Mouse (Mus musculus): ENCODE data around the gene Robo2. TPM values are rescaled to one million over a fixed set of nuclear protein-coding genes. Genes with fewer than 3 reads are reported as not detected.

The Robo2 gene
- polyA plus RNA-seq, 1 experiment from 2014 or later, result 17.7 TPM

DNA sequence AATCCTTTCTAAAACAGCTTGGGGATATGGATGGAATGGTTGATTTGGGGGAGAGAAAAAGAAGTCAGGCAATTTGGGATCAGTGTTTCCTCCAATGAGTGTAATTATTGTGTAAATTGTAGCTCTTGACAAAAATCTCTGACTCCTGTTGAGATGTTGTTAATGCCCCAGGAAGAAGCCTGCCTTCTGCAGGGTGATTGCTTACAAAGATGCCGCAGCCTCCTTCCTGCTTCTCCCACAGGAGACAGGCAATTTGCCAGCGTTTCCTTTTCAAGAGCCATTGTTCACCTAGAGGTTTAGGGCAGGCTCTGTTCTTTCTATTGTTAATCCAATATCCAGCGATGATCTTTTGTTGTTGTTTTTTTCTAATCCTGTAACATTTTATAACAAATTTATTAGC lies 547.9 kb downstream of the Robo2 start:
- Histone ChIP-seq H3K4me1 (ENCODE audit: control insufficient read depth, insufficient read depth, low read length) (no peaks in the 10 kb centered on the region), H3K9me3 (ENCODE audit: control insufficient read depth, low read length) (no peaks in the 10 kb centered on the region), H3K36me3 (ENCODE audit: control insufficient read depth, insufficient read depth, low read length) (no peaks in the 10 kb centered on the region), H3K4me2 (ENCODE audit: low read depth, low read length) (no peak overlapping the region), H3K27ac (ENCODE audit: low read length) (no peak overlapping the region), H3K9ac (ENCODE audit: low read depth, low read length) (no peak overlapping the region), H3K27me3 (replicated peaks; ENCODE audit: control insufficient read depth, insufficient read depth, low read length) (no peaks in the 10 kb centered on the region), H3K4me3 (ENCODE audit: low read length) (no peak overlapping the region)
- ATAC-seq, result no peak
- WGBS, result 11% methylated on average over 3 of the region's 3 CpGs

DNA sequence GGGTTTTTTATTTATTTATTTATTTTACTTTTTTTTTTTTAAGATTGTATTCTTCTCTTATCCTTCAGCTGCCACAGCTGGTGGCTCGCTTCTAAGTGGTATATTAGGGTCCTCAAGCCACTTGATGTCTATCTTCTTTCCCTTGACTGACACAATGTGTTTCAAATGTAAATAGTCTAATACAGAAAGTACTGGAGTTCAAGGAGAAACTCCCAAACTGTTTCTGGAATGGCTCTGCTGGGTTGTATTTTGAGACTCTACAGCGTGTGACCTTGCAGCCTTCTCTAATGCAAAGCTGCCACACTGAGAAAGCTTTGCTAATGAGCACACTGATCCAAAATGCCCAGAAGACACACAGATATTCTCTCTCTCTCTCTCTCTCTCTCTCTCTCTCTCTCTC lies 552.9 kb downstream of the Robo2 start:
- Histone ChIP-seq H3K4me3 (ENCODE audit: low read length) (no peak overlapping the region), H3K27ac (ENCODE audit: low read length) (no peak overlapping the region), H3K4me1 (ENCODE audit: control insufficient read depth, insufficient read depth, low read length) (no peaks in the 10 kb centered on the region), H3K36me3 (ENCODE audit: control insufficient read depth, insufficient read depth, low read length) (no peaks in the 10 kb centered on the region), H3K4me2 (ENCODE audit: low read depth, low read length) (no peak overlapping the region), H3K9ac (ENCODE audit: low read depth, low read length) (no peak overlapping the region), H3K27me3 (replicated peaks; ENCODE audit: control insufficient read depth, insufficient read depth, low read length) (no peaks in the 10 kb centered on the region), H3K9me3 (ENCODE audit: control insufficient read depth, low read length) (no peaks in the 10 kb centered on the region)
- no peak for ATAC-seq
- 80% methylated on average over 2 of the region's 2 CpGs for WGBS

DNA sequence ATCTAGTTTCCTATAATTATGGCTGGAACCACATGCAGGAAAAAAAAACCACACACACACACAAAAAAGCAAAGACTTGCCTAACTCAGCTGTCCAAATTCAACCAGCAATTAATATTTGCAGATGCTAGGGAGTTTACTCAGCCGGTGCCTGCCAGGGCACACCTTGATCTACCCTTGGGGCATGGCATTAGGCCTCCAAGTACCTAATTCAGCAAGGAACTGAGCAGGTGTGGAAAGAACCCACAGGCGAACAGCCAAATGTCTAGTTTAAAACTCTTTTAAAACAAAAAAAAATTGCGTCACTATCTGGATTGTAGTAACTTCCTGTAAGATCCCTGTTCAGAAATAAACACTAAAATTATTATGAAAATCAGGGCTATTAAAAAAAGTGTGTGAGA lies 555.8 kb downstream of the Robo2 start:
- Histone ChIP-seq H3K27ac (ENCODE audit: low read length) (no peak overlapping the region), H3K9ac (ENCODE audit: low read depth, low read length) (no peak overlapping the region), H3K36me3 (ENCODE audit: control insufficient read depth, insufficient read depth, low read length) (no peaks in the 10 kb centered on the region), H3K4me3 (ENCODE audit: low read length) (no peak overlapping the region), H3K4me1 (ENCODE audit: control insufficient read depth, insufficient read depth, low read length) (no peaks in the 10 kb centered on the region), H3K27me3 (replicated peaks; ENCODE audit: control insufficient read depth, insufficient read depth, low read length) (no peaks in the 10 kb centered on the region), H3K9me3 (ENCODE audit: control insufficient read depth, low read length) (no peaks in the 10 kb centered on the region), H3K4me2 (ENCODE audit: low read depth, low read length) (no peak overlapping the region)
- ATAC-seq, result no peak
- whole genome bisulfite sequencing, result 89% methylated on average over 3 of the region's 3 CpGs

MicroRNAs encoded within 50 kb of the gene (microRNA counts, 519-probe panel; counts per million panel counts)
- 2,397 counts per million, percentile 58 among the panel's probes with 10 or more counts for microRNA mmu-miR-691

Small RNA genes within 50 kb of the gene (microRNA-seq; reads per million reads assigned to microRNA genes)
- gene Gm24272 (not detected), gene Mir691 (not detected)

Data from intestine, embryonic 16.5 days (tissue).